Mouse (Mus musculus): Measurements from ENCODE around the gene Traf3ip2.

DNA sequence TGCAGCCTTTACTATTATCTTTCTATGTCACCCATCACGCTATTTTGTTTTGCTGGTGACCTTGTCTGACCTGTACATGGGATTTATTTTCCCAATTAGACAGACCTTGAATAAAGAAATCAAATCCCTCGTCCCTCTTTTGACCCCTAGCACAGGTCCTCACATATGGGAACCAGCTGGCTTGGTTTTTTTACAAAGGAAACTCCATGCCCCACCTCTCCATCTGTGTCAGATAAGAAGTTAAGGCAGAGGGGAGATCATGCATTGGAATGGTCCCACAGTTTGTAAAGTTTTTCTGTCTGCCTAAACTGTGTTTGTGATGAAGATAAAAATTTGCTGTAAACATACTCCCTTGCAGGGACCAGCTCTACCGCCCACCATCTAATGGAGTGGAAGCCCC is 26.1 kb downstream of the Traf3ip2 start:
- TF ChIP-seq TAL1 (IDR thresholded peaks at IDR 0.05; ENCODE audit: low read length) (no peak), GATA1 (IDR thresholded peaks at IDR 0.05; ENCODE audit: low read length) (no peak)
